Mouse (Mus musculus) c-Kit-positive CD71-positive TER-119-negative erythroid progenitor cells, embryonic 14.5 days (primary cell): Measurements from ENCODE around the gene Abcf3.

Experiments
- DNase-seq: peaks from one replicate; pipeline ENCODE4 v3.0.0-alpha.2; 2013; ENCODE audit warnings: low read depth

Abcf3 gene

GRCm38 (mm10) chr16:20548096-20548948 lies at the start of gene Abcf3:
Gene Abcf3, plus strand, starts transcription at chr16:20548577.
- peak; percentile 100 for DNase-seq

- DNase-seq, result peak; percentile 87
Observed at GRCm38 (mm10) chr16:20498677-20499475, 49.5 kb upstream of the Abcf3 start, which contains the start of gene Eif2b5. Gene Eif2b5, plus strand, starts transcription at chr16:20498817.

- no peak for DNase-seq
Observed at GRCm38 (mm10) chr16:20506000-20506399, 42.4 kb upstream of the Abcf3 start.

- no peak for DNase-seq
Observed at GRCm38 (mm10) chr16:20509349-20509748, 39.0 kb upstream of the Abcf3 start.

- DNase-seq, result no peak
Observed at GRCm38 (mm10) chr16:20511277-20511847, 37.0 kb upstream of the Abcf3 start.

- no peak for DNase-seq
Observed at GRCm38 (mm10) chr16:20516032-20516431, 32.3 kb upstream of the Abcf3 start.

GRCm38 (mm10) chr16:20516726-20517201 lies 31.6 kb upstream of the Abcf3 start, which contains the start of gene Dvl3:
Gene Dvl3, plus strand, starts transcription at chr16:20516982.
- no peak for DNase-seq

- DNase-seq, result no peak
Observed at GRCm38 (mm10) chr16:20517216-20517615, 31.2 kb upstream of the Abcf3 start.

GRCm38 (mm10) chr16:20517701-20518374 lies 30.5 kb upstream of the Abcf3 start:
- DNase-seq, result no peak

GRCm38 (mm10) chr16:20523886-20524285 lies 24.5 kb upstream of the Abcf3 start:
- no peak for DNase-seq

GRCm38 (mm10) chr16:20528779-20529178 lies 19.6 kb upstream of the Abcf3 start:
- DNase-seq, result no peak

GRCm38 (mm10) chr16:20529375-20529774 lies 19.0 kb upstream of the Abcf3 start:
- DNase-seq, result no peak

GRCm38 (mm10) chr16:20530941-20531340 lies 17.4 kb upstream of the Abcf3 start:
- DNase-seq, result no peak

- DNase-seq, result no peak
Observed at GRCm38 (mm10) chr16:20534617-20535295, 13.6 kb upstream of the Abcf3 start.

GRCm38 (mm10) chr16:20535296-20536080 lies 12.9 kb upstream of the Abcf3 start, which contains the start of gene Ap2m1:
Gene Ap2m1, plus strand, starts transcription at chr16:20535478.
- peak; percentile 94 for DNase-seq

- DNase-seq, result no peak
Observed at GRCm38 (mm10) chr16:20536081-20536665, 12.2 kb upstream of the Abcf3 start.

- peak; percentile 63 for DNase-seq
Observed at GRCm38 (mm10) chr16:20537071-20537471, 11.3 kb upstream of the Abcf3 start.

GRCm38 (mm10) chr16:20537601-20538320 lies 10.6 kb upstream of the Abcf3 start:
- no peak for DNase-seq

GRCm38 (mm10) chr16:20539649-20540048 lies 8.7 kb upstream of the Abcf3 start:
- no peak for DNase-seq
